Mouse (Mus musculus) spleen, adult 12 weeks (tissue): ENCODE results near the gene Baz1b.

Experiments
- DNase-seq: peaks from one replicate; pipeline ENCODE4 v3.0.0; 2022; ENCODE audit warnings: low spot score

Baz1b gene

DNA sequence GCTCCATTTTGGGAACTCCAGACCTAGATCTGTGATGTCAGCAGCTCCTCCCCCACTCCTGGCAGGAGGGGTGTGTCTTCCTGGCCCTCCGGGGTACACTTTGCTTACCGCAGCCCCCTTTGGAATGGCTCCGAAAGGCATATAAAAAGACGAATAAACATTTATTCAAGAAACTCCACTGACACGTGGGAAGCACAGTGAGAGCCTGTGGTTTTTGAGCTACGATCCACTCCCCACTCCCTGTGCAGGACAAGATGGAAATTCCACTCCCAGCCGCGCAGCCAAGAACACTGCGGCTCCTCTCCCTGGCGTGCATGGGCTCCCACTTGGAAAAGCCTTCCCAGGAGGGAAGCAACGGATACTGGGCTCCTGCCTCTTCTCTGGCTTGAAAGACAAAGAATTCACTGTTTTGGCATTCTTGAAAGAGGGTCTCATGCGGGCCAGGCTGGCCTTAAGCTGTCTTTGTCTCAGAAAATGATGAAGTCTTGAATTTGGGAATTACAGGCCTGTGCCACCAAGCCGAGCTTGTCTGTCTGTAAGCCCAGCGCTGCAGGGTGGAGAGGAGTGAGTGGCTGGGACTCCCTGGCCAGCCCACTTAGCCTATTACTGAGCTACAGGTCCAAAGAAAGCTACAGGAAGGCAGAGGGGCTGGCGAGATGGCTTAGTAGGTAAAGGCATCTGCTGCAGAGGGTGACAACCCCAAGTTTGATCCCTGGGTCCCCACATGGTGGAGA is 87.8 kb downstream of the Baz1b start:
- DNase-seq, result no peak

- no peak for DNase-seq
Observed at GRCm38 (mm10) chr5:135276597-135276996, 89.5 kb downstream of the Baz1b start.

DNA sequence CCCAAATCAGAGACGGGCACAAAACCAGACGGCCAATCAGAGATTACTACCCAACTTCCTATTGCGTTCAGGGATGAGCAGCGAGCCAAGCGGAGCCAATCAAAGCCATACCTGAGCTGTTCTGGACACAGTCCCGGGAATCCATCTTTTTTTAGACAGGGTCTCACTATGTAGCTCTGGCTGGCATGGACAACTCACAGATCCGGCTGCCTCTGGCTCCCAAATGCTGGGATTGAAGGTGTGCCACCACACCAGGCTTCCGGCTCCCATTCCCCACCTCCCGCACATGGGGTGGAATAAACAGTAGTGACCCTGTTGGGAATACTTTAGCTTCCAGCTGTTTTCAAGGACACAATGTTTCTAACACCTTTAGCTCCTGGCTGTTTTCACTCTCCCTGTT is 93.2 kb downstream of the Baz1b start:
- no peak for DNase-seq

GRCm38 (mm10) chr5:135285211-135285610 is 98.1 kb downstream of the Baz1b start:
- no peak for DNase-seq

DNA sequence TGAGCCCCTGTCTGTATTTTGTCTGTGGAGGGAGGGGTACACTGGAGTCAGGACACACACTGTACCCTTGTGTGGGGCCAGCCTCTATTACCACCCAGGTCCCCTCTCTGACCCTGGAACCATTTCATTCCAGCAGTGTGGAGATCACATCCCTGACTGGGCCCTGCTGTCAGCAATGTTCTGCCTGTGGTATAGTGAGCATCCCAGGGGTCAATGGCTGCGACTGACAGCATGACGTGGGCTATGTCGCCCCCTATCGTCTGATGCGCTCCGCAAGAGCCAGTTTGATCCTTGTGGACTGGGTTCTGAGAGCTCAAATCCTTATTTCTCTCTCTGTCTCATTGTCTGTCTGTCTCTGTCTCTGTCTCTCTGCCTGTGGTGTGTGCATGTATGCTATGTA is 99.1 kb downstream of the Baz1b start:
- DNase-seq, result peak; percentile 9

- no peak for DNase-seq
Observed at GRCm38 (mm10) chr5:135286926-135287325, 99.9 kb downstream of the Baz1b start.

GRCm38 (mm10) chr5:135290703-135291102 is 103.6 kb downstream of the Baz1b start:
- no peak for DNase-seq

DNA sequence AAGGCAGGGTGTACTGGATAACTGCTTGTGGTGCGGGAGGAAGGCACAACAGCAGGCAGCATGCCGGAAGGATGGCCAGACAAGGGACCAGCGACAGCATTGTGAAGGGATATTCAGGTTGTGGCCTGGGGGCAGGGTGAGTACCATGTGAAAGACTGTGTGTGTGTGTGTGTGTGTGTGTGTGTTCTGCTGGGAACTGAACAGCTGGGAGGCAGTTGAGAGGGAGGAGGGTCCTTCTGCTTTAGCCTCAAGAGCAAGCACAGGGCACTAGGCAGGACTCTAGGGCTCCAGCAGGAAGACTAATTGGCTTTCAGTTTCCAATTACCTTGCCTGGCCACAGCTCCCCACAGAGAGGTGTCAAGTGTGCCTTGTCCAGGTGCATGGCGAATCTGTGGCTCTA is 104.1 kb downstream of the Baz1b start:
- DNase-seq, result no peak

- DNase-seq, result no peak
Observed at GRCm38 (mm10) chr5:135292001-135292400, 104.9 kb downstream of the Baz1b start.
